Mouse (Mus musculus) ES-E14 (cell line): ENCODE results near the gene Gadl1.

Source experiments
- HCFC1 ChIP-seq: IDR thresholded peaks from 2 replicates; pipeline ENCODE4 v1.6.1; 2012; ENCODE audit warnings: low read length, inconsistent platforms, borderline replicate concordance; ENCODE audit not compliant: insufficient read depth
- ZC3H11A ChIP-seq: IDR thresholded peaks from 2 replicates; pipeline ENCODE4 v1.6.1; 2012; ENCODE audit warnings: low read depth, mild to moderate bottlenecking, inconsistent platforms, low read length, borderline replicate concordance

GRCm38 (mm10) chr9:115893947-115894346 lies 15.3 kb upstream of the Gadl1 start:
- TF ChIP-seq ZC3H11A (no peak), HCFC1 (no peak)
